Mouse (Mus musculus): ENCODE data around the gene Prkra. TPM values are rescaled to one million over a fixed set of nuclear protein-coding genes. Genes with fewer than 3 reads are reported as not detected.
"Not testable (repeated sequence)": the region's sequence is repeated elsewhere in the genome, so short reads cannot be mapped to it uniquely, and the experiment has no call there.

The Prkra gene
- polyA plus RNA-seq, 1 experiment from 2014 or later: 93.9 TPM

GRCm38 (mm10) chr2:76653070-76653469 is 5.3 kb upstream of the Prkra start:
- Histone ChIP-seq H3K4me2 (no peak overlapping the region), H3K4me3 (replicated peaks) (no peak overlapping the region), H3K4me1 (peaks cover 5% of the 10 kb centered on the region), H3K9me3 (no peaks in the 10 kb centered on the region), H3K36me3 (replicated peaks) (no peaks in the 10 kb centered on the region), H3K9ac (no peak overlapping the region), H3K27ac (no peak overlapping the region), H3K27me3 (no peaks in the 10 kb centered on the region)
- ATAC-seq (ENCODE audit: low FRiP score): no peak
- WGBS: 92% methylated on average over 4 of the region's 4 CpGs

GRCm38 (mm10) chr2:76648666-76649141 is 889 bp upstream of the Prkra start:
- Histone ChIP-seq H3K27me3 (no peaks in the 10 kb centered on the region), H3K9me3 (no peaks in the 10 kb centered on the region), H3K9ac (peak overlapping the region; percentile 56), H3K4me2 (peak overlapping the region; percentile 71), H3K36me3 (replicated peaks) (peaks cover 5% of the 10 kb centered on the region; the same call in 1 of the 2 replicates), H3K4me1 (peaks cover 15% of the 10 kb centered on the region), H3K27ac (peak overlapping the region; percentile 96), H3K4me3 (replicated peaks) (peak overlapping the region; percentile 73)
- peak; percentile 25 for ATAC-seq (ENCODE audit: low FRiP score)
- WGBS: 30% methylated on average over 13 of the region's 13 CpGs

DNA sequence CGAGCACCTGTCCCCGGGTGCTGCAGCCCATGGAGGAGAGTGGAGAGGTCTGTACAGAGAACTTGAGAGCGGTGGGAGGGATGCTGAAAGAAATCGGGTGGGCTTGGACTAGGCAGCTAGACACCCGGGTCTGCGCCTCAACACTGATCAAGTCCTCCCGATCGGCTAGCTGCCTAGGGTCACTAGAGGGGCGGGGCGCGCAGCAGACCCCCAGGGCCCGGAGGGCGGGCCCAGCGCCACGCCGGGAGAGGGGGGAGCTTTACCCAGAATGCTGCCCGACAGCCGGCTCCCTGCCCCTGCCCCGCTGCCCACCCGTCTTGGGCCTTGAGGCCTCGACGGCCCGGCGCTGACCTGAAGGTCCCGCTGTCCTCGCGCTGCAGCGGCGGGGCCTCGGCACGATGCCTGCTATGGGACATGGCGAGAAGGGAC is 360 bp downstream of the Prkra start:
- Histone ChIP-seq H3K4me1 (peaks cover 15% of the 10 kb centered on the region), H3K9me3 (no peaks in the 10 kb centered on the region), H3K4me2 (peak overlapping the region; percentile 71), H3K4me3 (replicated peaks) (peak overlapping the region; percentile 73), H3K36me3 (replicated peaks) (peaks cover 14% of the 10 kb centered on the region), H3K27ac (peak overlapping the region; percentile 96), H3K27me3 (no peaks in the 10 kb centered on the region), H3K9ac (peak overlapping the region; percentile 85)
- peak; percentile 62; the same call in 1 of the 2 replicates for ATAC-seq (ENCODE audit: low FRiP score)
- 0% methylated on average over 32 of the region's 32 CpGs for WGBS

- Histone ChIP-seq H3K9me3 (no peaks in the 10 kb centered on the region), H3K4me1 (peaks cover 13% of the 10 kb centered on the region)
These were observed 4.0 kb downstream of the Prkra start for GRCm38 (mm10) chr2:76643801-76644200.

DNA sequence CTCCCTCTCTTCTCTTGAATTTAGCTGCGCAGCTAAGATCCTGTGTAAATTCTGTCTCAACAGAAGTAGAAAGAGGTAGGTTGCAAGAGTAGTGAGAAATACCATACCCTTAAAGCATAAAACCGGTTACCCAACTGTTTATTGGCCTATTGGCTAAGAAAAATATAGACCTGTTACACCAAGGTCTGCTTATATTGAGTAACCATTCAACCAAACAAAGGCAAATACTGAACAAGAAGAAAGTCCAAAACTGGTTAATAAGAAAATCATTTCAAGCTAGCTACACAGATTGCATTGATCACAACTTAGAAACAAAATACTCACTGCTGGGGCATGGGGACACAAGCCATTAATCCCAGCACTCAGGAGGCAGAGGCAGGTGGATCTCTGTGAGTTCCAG is 8.2 kb downstream of the Prkra start:
- no peak for ATAC-seq (ENCODE audit: low FRiP score)
- Histone ChIP-seq H3K4me3 (replicated peaks) (no peak overlapping the region), H3K9me3 (no peaks in the 10 kb centered on the region), H3K27me3 (no peaks in the 10 kb centered on the region), H3K36me3 (replicated peaks) (peaks cover 84% of the 10 kb centered on the region), H3K4me1 (no peaks in the 10 kb centered on the region), H3K9ac (no peak overlapping the region), H3K4me2 (no peak overlapping the region), H3K27ac (no peak overlapping the region)
- 94% methylated on average over 2 of the region's 2 CpGs for WGBS

More at GRCm38 (mm10) chr2:76643801-76644200, 4.0 kb downstream of the Prkra start:
- no peaks in the 10 kb centered on the region for H3K27me3 ChIP-seq
- no peak overlapping the region for H3K27ac ChIP-seq
- H3K4me2 ChIP-seq: no peak overlapping the region
- no peak overlapping the region for H3K9ac ChIP-seq
- no peak for ATAC-seq (ENCODE audit: low FRiP score)
- no peak overlapping the region for H3K4me3 ChIP-seq (replicated peaks)
- H3K36me3 ChIP-seq (replicated peaks): peaks cover 48% of the 10 kb centered on the region

- Histone ChIP-seq H3K9me3 (peaks cover 3% of the 10 kb centered on the region), H3K27ac (no peak overlapping the region), H3K27me3 (no peaks in the 10 kb centered on the region), H3K4me1 (no peaks in the 10 kb centered on the region), H3K36me3 (replicated peaks) (peaks cover 83% of the 10 kb centered on the region), H3K4me3 (replicated peaks) (no peak overlapping the region), H3K4me2 (no peak overlapping the region), H3K9ac (no peak overlapping the region)
- 84% methylated on average over 4 of the region's 4 CpGs for WGBS
- no peak for ATAC-seq (ENCODE audit: low FRiP score)
These were observed 16.2 kb downstream of the Prkra start for GRCm38 (mm10) chr2:76631600-76631999.

GRCm38 (mm10) chr2:76630293-76630692 is 17.5 kb downstream of the Prkra start:
- Histone ChIP-seq H3K27me3 (no peaks in the 10 kb centered on the region), H3K4me1 (no peaks in the 10 kb centered on the region), H3K27ac (no peak overlapping the region), H3K9me3 (peaks cover 8% of the 10 kb centered on the region), H3K9ac (no peak overlapping the region), H3K36me3 (replicated peaks) (peaks cover 83% of the 10 kb centered on the region), H3K4me2 (no peak overlapping the region), H3K4me3 (replicated peaks) (no peak overlapping the region)
- 94% methylated on average over 12 of the region's 12 CpGs for WGBS
- no peak for ATAC-seq (ENCODE audit: low FRiP score)

- H3K9ac ChIP-seq; H3K4me3 ChIP-seq (replicated peaks); H3K9me3 ChIP-seq; H3K27me3 ChIP-seq; H3K4me1 ChIP-seq; H3K4me2 ChIP-seq; ATAC-seq (ENCODE audit: low FRiP score); H3K27ac ChIP-seq: not testable (repeated sequence)
- 92% methylated on average over 2 of the region's 2 CpGs for WGBS
- H3K36me3 ChIP-seq (replicated peaks): peaks cover 50% of the 10 kb centered on the region
These were observed 25.5 kb downstream of the Prkra start for GRCm38 (mm10) chr2:76622316-76622715.

DNA sequence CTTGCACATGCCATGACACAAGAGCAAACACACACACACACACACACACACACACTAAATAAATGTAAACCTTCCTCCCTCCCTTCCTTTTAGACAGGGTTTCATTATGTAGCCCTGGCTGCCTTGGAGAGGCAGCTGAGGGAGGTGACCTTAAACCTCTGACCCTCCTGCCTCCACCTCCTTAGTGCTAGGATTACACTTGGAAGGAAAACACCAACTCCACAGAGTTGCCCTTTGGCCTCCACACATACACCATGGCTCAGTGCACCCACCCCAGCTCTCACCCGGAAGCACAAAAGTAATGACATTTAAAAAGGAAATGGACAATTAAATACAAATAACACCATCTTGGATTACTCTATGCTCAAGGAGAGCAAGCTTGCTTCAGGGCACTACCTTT is 26.1 kb downstream of the Prkra start:
- 85% methylated on average over 1 of the region's 1 CpGs for WGBS
- Histone ChIP-seq H3K4me2 (no peak overlapping the region), H3K27ac (no peak overlapping the region), H3K9me3 (peaks cover 6% of the 10 kb centered on the region), H3K4me1 (no peaks in the 10 kb centered on the region), H3K36me3 (replicated peaks) (peaks cover 44% of the 10 kb centered on the region), H3K9ac (no peak overlapping the region), H3K27me3 (no peaks in the 10 kb centered on the region), H3K4me3 (replicated peaks) (no peak overlapping the region)
- no peak for ATAC-seq (ENCODE audit: low FRiP score)

- Histone ChIP-seq H3K4me3 (replicated peaks) (no peak overlapping the region), H3K27ac (no peak overlapping the region), H3K9ac (no peak overlapping the region), H3K36me3 (replicated peaks) (peaks cover 28% of the 10 kb centered on the region), H3K4me2 (no peak overlapping the region), H3K27me3 (no peaks in the 10 kb centered on the region), H3K9me3 (no peaks in the 10 kb centered on the region), H3K4me1 (no peaks in the 10 kb centered on the region)
- no peak for ATAC-seq (ENCODE audit: low FRiP score)
- WGBS: 93% methylated on average over 5 of the region's 5 CpGs
These were observed 27.6 kb downstream of the Prkra start for GRCm38 (mm10) chr2:76620188-76620587.

- ATAC-seq (ENCODE audit: low FRiP score): 0 out of 2 replicates have a peak, but pooled peaks have one; percentile 33
These were observed 29.7 kb downstream of the Prkra start for GRCm38 (mm10) chr2:76618078-76618477.

DNA sequence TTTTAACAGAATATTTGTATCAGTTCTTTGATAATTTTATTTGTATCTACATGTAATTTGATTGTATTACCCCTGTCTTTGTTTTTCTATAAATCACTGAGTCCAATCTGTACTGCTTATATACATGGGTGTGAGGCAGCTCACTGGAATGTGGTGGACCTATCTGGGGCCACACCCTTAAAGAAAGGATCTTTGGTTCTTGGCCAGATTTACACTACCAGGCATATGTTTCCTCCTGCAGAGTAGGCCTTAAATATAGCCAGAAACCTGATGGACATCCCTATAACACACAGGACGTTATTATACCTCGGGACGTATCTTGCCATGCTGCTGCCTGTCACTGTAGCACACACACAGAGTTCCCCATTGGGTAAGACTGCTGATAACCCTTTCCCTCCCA is 35.8 kb downstream of the Prkra start:
- 81% methylated on average over 3 of the region's 3 CpGs for WGBS
- Histone ChIP-seq H3K4me2 (no peak overlapping the region), H3K9ac (no peak overlapping the region), H3K27ac (no peak overlapping the region), H3K9me3 (no peaks in the 10 kb centered on the region), H3K27me3 (no peaks in the 10 kb centered on the region), H3K36me3 (replicated peaks) (no peaks in the 10 kb centered on the region), H3K4me3 (replicated peaks) (no peak overlapping the region), H3K4me1 (no peaks in the 10 kb centered on the region)
- ATAC-seq (ENCODE audit: low FRiP score): no peak

More at GRCm38 (mm10) chr2:76618078-76618477, 29.7 kb downstream of the Prkra start:
- H3K4me3 ChIP-seq (replicated peaks): no peak overlapping the region
- H3K27me3 ChIP-seq: no peaks in the 10 kb centered on the region
- 54% methylated on average over 1 of the region's 1 CpGs for WGBS
- H3K9me3 ChIP-seq: no peaks in the 10 kb centered on the region
- H3K4me1 ChIP-seq: no peaks in the 10 kb centered on the region
- no peak overlapping the region for H3K4me2 ChIP-seq
- no peak overlapping the region for H3K27ac ChIP-seq
- no peak overlapping the region for H3K9ac ChIP-seq
- H3K36me3 ChIP-seq (replicated peaks): peaks cover 9% of the 10 kb centered on the region

DNA sequence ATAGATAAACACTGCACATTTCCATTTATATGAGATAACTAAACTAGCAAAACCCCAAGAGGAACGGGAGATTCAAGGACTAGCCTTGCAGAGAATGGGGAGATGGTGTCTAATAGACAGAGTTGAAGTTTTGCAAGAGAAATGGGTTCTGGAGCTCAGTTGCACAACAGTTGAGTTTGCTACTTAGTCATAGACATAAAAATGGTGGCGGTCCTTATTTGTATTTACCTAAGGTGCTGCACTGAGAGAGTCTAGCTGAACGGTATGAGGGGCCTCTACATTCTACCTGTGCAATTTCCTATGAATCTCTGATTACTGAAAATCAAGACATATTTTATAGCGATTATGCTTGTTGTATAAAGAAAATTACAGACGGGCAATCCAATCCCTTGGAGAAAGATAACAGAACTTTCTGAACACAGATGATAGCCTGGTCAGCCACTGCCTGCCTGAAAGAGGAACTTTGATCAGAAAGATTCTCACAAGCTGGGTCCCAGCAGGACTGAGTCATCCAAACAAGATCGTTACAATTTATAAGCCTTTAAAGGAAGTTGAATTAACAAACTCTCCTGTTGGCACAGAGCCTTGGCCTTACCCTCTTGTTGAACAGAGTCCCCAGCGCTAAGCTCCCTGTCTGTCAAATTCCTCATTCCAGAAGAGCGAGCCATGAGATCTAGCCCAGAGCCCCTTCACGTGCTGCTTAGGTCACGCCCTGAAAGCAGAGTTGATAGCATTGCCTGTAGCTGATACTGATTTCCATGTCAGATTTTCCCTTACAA is 37.3 kb downstream of the Prkra start:
- Histone ChIP-seq H3K4me3 (replicated peaks) (no peak overlapping the region), H3K27ac (no peak overlapping the region), H3K36me3 (replicated peaks) (no peaks in the 10 kb centered on the region), H3K9me3 (no peaks in the 10 kb centered on the region), H3K27me3 (no peaks in the 10 kb centered on the region), H3K4me2 (no peak overlapping the region), H3K9ac (no peak overlapping the region), H3K4me1 (no peaks in the 10 kb centered on the region)
- WGBS: 81% methylated on average over 10 of the region's 10 CpGs
- no peak for ATAC-seq (ENCODE audit: low FRiP score)
